Mouse (Mus musculus) cortical plate, adult 2 months (tissue): Measurements from ENCODE around the gene Fth1.

Experiments used
- CTCF ChIP-seq: fragments of 200-500 bp; IDR thresholded peaks from 2 replicates; pipeline ENCODE4 v1.5.1; 2011; ENCODE audit warnings: mild to moderate bottlenecking, control low read depth, low read length; ENCODE audit not compliant: insufficient read depth; ENCODE audit errors: extremely low read depth
- POLR2A ChIP-seq: fragments of 200-500 bp; IDR thresholded peaks from 2 replicates; pipeline ENCODE4 v1.6.1; 2011; ENCODE audit warnings: mild to moderate bottlenecking, low read length, control low read depth; ENCODE audit not compliant: insufficient read depth; ENCODE audit errors: extremely low read depth

- TF ChIP-seq CTCF (no peak), POLR2A (no peak)
Measured at GRCm38 (mm10) chr19:10012827-10013278, 32.5 kb downstream of the Fth1 start.
